Mouse (Mus musculus) liver, embryonic 14.5 days (tissue): ENCODE data around the gene Phactr4.

Experiments
- CTCF ChIP-seq: IDR thresholded peaks from 2 replicates; pipeline ENCODE4 v1.5.1; 2016; ENCODE audit warnings: antibody characterized with exemption, low read depth, control low read depth
- EP300 ChIP-seq: IDR thresholded peaks from 2 replicates; pipeline ENCODE4 v1.6.1; 2016; ENCODE audit warnings: antibody characterized with exemption, low read depth

DNA sequence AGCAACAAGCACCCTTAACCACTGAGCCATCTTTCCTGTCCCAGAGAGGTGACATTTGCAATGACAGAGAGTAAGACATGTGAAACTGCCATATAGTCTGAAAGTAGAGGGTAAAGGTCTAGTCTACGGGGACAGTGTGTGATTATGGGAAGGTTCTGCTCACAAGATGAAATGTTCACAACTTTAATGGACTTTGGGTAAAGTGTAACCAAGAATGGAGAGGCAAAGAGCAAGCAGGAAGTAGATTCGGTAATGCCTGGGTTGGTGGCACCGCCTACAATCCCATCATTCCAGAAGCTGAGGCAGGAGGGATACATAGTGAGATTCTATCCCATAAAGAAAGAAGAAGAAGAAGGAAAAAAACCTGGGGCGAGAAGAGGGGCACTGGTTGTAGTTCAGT is 76.0 kb downstream of the Phactr4 start:
- no peak for TF ChIP-seq EP300
- no peak for TF ChIP-seq CTCF
